Mouse (Mus musculus) megakaryocyte-erythroid progenitor cell, adult 5-6 weeks (primary cell): Measurements from ENCODE around the gene Btbd3. TPM values are rescaled to one million over a fixed set of nuclear protein-coding genes. Genes with fewer than 3 reads are reported as not detected.

Experiments
- ATAC-seq: replicated peaks from 2 replicates; pipeline ENCODE4 v1.8.0; 2016; ENCODE audit warnings: mild to moderate bottlenecking, inconsistent platforms; ENCODE audit not compliant: severe bottlenecking, poor library complexity, low FRiP score, low TSS enrichment
- total RNA-seq, 2 experiments: library from RNA; stranded (forward) in 1 of 2; stranded (reverse) in 1 of 2; fragments of 200-1000, 215-1000 nt in 1 of 2; fragments of >200 nt in 1 of 2; fragmentation: Nextera tagmentation in 1 of 2; gene quantifications; 2 replicates each; pipeline ENCODE4 v1.2.3; 2014 to 2017

The Btbd3 gene
- total RNA-seq, 2 experiments from 2014 or later, result 0.85 to 1.1 TPM

DNA sequence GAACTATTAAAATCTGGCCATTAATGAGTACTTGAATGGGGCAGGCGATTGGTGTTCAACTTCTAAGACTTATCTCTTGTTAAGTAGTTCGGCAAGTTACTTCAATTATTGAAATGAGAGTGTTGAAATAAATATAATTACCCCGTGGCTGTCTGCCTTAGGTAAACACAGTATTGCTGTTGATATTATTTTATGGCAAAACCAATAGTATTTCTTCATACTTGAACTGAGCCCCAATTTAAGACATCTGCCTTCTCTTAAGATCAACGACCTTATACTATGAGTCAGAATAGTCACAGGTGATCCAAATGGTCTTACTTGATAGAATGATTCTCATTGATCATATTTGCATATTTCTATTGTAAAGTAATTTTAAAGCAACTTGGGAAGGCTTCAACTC lies 228.5 kb downstream of the Btbd3 start:
- ATAC-seq, result no peak

DNA sequence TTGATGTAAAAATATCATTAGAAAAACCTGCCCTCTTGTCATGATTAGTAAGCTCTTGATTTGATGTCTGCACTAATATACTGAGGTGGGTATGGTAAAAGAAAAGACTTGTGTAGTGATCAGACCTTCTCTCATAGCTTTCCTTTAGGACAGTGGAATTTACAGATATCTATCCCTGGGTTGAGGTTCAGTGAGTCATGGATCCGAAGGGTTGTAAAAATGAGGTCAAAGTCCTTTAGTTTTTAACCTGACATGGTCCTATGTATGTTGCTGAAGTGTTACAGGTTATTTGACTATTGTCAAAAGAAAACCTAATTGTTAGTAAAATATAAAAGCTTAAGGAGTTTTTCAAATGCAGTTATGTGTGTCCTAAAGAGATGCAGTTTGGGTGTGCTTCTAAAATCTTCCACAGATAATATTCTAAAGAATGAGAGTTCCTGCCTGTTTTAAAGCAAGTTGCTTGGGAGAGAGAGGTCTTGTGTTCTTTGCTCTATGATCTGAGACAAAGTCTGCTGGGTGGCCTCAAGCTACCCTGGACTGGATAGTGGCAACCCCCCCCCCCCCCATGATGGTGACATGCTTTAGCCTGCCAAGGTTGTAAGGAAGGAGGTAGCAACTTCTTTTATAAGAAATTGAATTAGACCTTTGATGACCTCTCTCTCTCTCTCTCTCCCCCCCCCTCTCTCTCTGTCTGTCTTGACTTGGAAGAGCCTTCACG lies 234.5 kb downstream of the Btbd3 start:
- ATAC-seq, result no peak

DNA sequence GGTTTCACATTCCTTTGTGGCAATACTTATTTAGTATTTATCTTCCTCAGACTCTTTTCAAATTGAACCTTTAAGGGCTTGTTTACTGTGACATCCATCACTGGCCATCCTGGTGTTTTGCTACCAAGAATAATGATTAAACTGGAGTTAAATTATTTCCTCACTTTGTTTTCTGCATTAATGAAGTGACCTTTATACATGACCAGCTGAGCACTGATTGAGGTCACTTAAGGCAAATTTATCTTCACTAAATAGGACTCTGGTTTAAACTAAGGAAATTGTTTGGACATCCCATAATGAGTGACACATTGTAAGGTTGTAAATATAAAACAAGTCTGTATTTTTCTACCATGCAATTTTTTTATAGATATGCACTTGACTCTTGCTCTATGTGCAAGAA lies 235.8 kb downstream of the Btbd3 start:
- no peak for ATAC-seq

DNA sequence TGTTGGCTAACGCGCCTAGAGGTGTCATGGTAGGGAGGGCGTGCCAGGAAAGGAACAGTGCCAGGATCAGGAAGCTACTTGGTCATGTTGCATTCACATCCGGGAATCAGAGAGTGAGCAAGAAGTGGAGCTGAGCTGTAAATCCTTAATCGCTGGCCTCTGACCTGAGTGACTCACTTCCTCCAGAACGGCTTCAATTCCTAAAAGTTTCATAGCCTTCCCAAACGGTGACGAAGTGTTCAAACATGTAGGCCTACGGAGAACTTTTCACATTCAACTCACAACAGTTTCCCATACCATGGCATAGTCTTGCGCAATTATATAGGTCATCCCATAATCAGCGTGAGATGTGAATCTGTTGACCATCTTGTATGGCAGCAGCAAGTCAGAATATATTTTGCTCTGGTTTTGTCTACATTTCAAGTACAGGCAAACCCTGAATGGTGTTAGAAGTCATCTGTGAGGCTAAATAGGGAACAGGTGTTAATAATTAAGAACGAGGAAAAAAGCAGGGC lies 247.6 kb downstream of the Btbd3 start:
- no peak for ATAC-seq

DNA sequence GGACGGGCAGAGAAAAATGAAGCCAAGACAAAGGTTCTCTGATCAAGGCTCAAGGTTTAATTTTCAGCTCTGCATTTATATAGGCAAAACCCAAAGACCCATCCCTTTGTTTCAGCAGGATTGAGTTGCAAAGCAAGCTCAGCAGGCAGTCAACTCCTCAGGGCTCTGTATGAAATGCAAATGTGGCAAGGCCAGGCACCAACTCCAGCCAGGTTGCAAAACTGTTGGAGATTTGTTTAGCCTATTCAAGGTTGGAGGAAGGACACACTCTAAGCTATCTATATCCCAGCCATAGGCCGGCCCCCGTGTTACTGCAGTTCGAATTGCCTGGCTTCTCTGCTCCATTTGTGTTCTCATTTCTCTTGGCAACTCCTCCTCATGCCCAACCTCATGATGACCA lies 259.2 kb downstream of the Btbd3 start:
- no peak for ATAC-seq

DNA sequence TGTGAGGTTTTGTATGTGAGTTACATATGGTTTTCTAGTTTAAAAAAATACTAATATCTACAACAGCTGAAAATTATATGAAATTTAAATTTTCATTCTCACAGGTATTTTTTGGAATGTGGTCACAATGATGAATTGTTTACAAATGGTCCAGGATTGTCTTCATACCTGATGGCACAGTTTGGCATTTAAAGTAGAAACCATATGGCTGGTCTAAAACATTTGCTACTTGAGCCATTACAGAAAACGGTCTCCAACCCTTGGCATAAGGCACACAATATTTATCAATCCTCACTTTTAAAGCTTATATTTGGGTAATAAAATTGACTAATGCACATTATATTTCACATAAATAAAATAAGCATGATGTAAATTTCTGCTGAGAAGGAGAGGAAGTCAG lies 272.1 kb downstream of the Btbd3 start:
- no peak for ATAC-seq

DNA sequence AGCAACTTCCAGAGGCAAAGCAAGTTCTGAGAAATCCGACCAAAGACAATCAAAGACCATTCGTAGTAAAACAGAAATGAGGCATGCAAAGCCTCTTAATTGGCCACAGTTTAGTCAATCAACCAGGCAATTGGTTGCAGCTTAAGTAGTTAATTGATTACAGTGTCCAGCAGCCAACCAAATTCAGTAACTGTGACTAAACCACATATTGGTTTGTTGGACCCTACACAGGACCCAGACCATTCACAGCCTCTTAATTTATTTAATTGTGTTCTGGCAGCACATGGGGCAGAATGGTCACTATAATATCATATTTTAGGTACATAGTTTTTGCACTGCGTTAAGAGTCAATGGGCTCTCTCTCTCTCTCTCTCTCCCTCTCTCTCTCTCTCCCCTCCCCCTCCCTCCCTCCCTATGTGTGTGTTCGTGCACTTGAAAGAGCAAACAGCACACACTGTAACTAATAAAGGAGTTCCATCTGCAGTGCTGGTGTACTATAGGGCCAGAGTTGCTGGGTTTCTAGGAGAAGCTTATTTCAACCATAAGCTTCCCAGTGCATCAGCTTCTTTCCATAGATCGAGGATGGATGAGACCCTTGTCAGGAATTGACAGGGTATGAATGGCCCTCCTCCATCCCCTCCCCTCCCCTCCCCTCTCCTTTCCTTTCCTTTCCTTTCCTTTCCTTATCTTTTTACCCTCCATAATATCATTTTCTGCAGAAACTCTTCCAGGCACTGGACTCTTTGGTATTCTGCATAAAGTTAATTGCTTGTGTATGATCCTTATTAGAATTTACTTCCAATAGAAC lies 275.0 kb downstream of the Btbd3 start:
- ATAC-seq, result no peak

DNA sequence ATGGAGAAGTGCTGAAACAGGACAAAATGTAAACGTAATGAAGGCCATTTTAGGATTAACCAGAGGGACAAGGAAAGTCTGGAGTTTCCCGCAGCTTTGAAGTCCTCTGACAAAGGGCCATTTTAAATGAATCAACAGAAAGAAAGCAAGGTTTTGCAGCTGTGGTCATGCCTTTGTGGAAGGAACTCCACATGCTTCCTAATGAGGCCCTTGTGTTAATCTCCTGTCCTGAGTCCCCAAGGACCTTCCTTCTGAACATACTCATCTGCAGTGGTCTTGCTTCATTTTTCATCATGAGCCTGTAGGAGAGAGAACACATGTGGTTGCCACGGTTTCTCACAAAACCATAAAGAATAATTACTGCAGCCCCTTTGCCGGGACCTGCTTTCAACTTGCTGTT lies 275.6 kb downstream of the Btbd3 start:
- no peak for ATAC-seq

DNA sequence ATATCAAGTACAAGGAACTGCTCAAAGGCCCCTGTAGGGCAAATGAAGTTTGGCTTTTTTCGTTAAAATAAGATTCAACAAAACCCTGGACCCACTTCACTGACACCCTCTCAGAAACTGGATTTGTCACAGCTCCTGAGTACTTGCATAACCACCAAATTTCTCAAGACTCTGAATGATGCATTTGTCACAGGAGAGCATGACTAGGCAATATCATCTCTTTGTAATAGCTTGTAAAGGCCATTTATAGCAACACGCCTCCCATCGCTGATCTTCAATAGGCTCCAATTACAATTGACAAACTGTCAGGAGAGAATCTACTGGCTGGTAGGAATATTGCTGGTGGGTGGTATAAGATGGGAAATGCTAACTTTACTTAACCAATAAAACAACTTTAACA lies 283.3 kb downstream of the Btbd3 start:
- no peak for ATAC-seq

DNA sequence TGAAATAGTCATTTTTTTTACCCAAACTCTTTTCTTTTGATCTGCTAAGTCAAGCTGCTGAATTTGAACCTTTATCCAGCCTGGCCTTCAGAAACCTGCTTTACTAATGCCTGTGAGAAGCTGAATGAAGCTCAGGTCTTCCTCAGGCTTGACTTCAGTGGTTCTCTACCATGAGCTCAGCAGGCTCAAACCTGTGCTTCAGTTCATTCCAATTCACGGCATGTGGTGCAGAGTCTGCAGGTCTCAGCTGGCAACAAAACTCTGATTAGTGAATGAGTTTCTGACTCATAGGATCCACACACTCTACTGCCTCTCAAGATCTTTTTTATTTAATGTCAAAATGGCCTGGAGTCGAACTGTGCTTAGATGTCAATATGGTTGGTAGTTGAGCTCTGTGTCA lies 292.6 kb downstream of the Btbd3 start:
- ATAC-seq, result no peak

DNA sequence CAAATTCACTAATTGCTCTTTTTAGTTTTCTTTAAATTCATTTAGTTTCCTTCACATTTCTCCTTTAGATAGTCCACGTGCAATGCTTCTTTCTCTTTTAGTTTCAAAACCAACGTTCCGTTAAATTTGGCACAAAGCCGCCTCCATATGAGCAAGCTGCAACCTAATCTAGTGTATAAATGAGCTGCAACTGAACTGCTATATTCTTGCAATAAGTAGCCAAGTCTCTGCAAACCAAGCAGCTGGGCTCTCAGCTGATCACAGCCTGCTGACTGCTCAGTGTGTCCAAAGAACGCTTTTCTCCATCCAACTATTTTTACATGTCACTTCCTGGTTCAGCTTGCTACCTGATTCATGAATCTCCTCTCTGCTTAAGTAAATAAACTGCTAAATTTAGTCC lies 295.2 kb downstream of the Btbd3 start:
- ATAC-seq, result no peak

DNA sequence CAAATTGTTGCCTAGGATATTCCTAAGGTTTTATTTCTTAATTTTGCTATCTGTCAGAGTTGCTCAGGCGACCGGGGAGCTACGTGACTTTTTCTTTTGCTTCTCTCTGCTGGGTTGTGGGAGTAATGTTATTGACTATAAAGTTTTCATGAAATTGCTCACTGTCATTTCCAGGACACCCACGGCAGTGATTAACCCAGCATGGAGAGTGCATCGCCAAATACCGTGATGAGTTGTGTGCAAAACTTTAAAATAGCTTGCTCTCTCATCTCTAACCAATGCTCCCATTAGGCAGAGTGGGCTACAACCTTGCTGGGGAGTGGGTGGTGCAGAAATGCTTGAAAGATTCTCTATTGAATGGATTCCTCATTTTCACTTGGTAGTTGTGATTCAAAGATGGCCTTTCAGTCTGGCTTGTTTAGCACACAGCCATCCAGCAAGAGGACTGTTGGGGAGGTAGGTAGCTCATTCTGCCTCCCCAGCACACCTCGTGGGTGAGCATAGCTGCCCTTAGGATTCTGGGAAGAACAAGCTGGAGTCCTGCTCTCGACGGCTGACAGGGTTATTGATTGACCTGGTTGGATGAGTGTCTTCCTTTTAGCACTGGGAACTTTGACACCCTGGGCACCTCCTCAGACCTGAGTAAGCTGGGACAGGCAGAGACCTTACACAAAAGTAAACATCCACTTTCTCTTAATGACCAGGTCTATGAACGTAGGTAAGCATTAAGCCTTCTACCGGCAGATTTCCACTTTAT lies 298.9 kb downstream of the Btbd3 start:
- no peak for ATAC-seq

DNA sequence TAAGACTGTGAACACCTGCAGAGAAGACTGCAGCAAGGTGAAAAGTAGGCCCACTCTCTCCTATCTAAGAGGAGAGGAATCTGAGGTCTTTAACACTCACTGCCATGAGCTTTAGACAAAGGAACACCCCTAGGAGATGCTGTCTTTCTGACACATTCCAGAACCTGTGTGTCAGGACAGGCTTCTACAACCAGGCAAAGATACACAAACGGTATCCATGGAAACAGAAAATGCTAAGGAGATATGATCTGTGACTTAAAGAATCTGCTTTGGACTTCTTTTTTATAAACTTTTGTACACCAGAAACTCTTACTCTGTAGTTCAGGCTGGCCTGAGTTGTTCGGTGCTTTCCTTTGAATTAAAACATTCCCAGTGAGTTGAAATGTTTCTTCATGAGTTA lies 329.6 kb downstream of the Btbd3 start:
- ATAC-seq, result no peak

DNA sequence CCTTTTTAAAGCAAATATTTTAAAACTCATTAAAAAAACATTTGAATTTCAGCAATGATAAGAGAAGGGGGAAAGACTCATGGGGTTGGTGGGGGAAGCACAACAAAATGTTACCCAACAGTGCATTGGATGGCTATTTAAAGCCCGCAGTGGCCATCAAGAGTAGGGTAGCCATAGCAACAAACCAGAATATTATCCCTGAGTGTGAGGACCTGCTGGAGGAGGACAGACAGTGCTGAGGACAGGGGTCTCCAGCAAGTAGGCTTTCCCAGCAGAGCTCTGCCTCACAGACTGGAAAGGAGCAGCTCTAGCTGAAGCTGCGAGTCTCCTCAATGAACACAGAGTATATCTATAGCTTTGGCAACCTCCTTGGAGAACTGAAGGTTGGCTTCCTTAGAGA lies 331.0 kb downstream of the Btbd3 start:
- no peak for ATAC-seq

DNA sequence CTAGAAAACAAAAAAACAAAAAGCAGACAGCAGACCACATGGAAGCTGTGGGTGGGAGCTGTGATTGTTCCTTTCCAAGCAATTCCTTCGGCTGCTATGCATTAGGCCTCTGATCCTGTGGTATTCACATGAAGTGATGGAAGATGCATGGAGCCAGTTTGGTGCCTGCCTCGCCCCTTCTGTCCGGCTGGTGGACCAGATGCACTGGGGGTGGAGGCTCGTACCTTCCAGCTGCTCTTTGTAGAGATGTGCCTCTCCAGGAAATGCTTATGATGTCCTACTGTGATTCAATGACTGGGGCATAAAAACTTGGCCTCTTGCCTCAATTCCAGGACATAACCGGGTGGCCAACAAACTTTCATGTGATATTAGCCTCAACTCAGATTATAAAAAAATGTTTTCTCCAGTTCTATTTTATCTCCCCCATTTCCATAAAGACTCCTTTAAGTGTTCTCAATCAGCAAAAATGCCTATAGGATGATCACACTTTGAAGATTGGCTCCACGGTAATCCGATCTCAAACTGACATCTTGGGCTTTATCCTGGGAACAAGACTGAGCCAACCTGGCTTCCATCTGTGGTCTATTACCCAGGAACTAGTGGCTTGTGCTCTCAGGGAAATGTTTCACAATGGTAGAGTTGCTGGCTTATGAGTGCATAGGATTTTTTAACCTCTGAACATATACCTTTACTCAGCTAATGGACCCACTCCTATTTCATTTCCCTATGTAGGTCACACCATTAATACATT lies 331.6 kb downstream of the Btbd3 start:
- ATAC-seq, result no peak

DNA sequence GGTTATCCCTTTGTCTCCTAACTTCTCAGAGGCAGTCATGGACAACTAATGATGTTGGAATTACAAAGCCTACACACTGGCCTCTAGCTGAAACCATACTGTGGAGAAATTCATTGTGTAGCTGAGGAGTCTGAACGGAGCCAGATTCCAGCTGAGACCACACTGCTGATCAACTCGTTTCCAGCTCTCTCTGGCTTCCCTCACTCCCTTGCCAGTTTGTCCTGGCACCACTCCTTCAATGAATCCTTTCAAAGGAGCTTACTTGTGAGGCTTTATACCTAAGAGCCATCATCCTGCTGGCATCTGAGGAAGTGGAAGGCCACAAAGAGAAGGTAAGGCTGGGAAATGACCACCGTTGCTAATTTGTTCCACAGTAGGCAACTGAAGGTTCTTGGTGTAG lies 332.7 kb downstream of the Btbd3 start:
- ATAC-seq, result no peak

DNA sequence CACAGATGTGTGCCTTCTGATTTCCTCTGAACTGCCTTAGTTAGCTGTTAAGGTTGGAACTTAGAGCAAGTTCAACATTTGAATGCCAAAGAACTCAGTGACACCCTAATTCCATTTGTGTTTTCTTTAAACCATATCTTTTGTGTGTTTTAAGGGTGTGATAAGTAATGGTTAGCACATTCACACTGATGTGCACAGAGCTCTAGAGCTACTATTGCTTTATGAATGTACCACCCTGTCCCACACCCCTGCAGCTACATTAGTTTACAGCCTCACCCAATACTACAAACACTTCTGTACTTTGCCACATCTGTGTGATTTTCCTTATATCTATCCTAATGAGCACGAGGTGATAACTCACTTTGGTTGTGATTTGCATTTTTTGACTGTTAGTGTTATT lies 333.9 kb downstream of the Btbd3 start:
- no peak for ATAC-seq

DNA sequence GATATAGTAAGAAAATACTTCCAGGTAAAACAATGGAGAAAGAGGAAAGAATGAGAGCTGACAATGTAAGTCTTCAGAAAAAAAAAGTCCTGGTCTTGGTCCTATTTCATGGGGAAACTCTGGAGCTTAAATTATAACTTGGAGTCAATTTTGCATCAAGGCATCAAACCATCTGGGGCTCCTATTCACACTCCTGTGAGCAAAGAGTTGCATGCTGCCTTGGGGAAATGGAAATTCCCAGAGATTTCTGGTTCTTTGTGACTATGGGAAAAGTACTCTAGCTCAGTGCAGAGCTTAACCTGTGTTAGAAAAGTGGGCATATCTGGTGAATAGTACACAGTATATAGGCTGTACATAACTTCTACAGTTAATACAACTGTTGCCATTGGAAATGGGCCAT lies 356.0 kb downstream of the Btbd3 start:
- no peak for ATAC-seq

DNA sequence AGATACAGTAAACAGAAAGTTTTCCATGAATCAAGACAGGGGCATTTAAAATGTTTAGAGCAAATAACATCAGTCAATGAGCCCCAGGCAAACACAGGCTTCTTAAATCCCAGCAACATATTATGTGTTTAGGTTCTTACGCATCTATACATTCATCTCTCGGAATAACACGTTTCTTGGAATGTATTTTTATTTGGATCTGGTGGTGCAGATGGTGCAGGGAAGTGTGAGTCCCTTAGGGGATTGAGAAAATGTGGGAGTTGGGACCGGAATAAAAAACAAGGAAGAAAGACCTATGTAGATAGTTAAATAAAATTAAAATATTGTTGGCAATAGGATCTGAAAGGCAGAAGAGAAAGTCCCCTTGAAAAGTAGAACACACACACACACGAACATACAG lies 361.1 kb downstream of the Btbd3 start:
- no peak for ATAC-seq
